Mouse (Mus musculus): ENCODE data around the gene Gm49425.

- no peak for TF ChIP-seq CTCF (IDR thresholded peaks at IDR 0.05; ENCODE audit: extremely low read depth, insufficient read length, insufficient replicate concordance, low read depth, low read length)
- TF ChIP-seq POLR2A (IDR thresholded peaks at IDR 0.05; ENCODE audit: low read depth, low read length): no peak
Observed at GRCm38 (mm10) chr15:101491431-101491830, 25.6 kb downstream of the Gm49425 start, which contains the start of gene Krt83.
